ENCODE assay signal across 9 mouse cellular contexts in genomic region chr1:36368112-36368968, GRCm38 (mm10). TPM values are rescaled to one million over a fixed set of nuclear protein-coding genes. Genes with fewer than 3 reads are reported as not detected.
A peak's percentile ranks its signal among the peaks of the same experiment; 100 is the strongest.
DNase-seq lines count a peak whose midpoint lies in the region; ATAC-seq and TF ChIP-seq lines count a peak whose summit lies in the region.
"Had no signal": no experiment of that assay in that cellular context is flagged by ENCODE, and none has a peak within 500 bp of the region (broad histone marks: within the 10 kb centered on the region; RNA-seq: fewer than 3 reads in every experiment).

No protein-coding gene starts in this region.

- TF ChIP-seq POLR2A in embryonic fibroblast, embryonic 13.5 days (IDR thresholded peaks at IDR 0.05; ENCODE audit: low read depth, low read length): no peak

- peak overlapping the region; percentile 91 for H3K9ac ChIP-seq in heart, postnatal 0 days (replicated peaks; ENCODE audit: low read depth, low read length)

- ATAC-seq in heart, postnatal 0 days (ENCODE audit: insufficient read depth, low read depth): peak; percentile 85

- no peak for TF ChIP-seq CTCF in embryonic fibroblast, embryonic 13.5 days (IDR thresholded peaks at IDR 0.05; ENCODE audit: borderline replicate concordance, insufficient read depth, low read length)
- TF ChIP-seq CTCF in heart, postnatal 0 days (IDR thresholded peaks at IDR 0.05; ENCODE audit: low read depth): no peak

- 3% methylated on average over 55 of the region's 55 CpGs for WGBS in heart, postnatal 0 days

- H3K4me2 ChIP-seq in heart, postnatal 0 days (ENCODE audit: low read depth, low read length): peak overlapping the region; percentile 67

- peaks cover 21% of the 10 kb centered on the region for H3K36me3 ChIP-seq in heart, postnatal 0 days (replicated peaks; ENCODE audit: control insufficient read depth, insufficient read depth, low read length)

- peak overlapping the region; percentile 96 for H3K4me3 ChIP-seq in embryonic fibroblast, embryonic 13.5 days (ENCODE audit: insufficient read depth, low read length)
- H3K4me3 ChIP-seq in heart, postnatal 0 days (ENCODE audit: low read depth, low read length): peak overlapping the region; percentile 85

- H3K4me1 ChIP-seq in embryonic fibroblast, embryonic 13.5 days (ENCODE audit: control insufficient read depth, insufficient read depth, low read length): 0 out of 2 replicates have a peak, but pooled peaks cover 4% of the 10 kb centered on the region
- peaks cover 13% of the 10 kb centered on the region for H3K4me1 ChIP-seq in heart, postnatal 0 days (ENCODE audit: control insufficient read depth, insufficient read depth)

- no peak for TF ChIP-seq EP300 in heart, postnatal 0 days (IDR thresholded peaks at IDR 0.05; ENCODE audit: low read depth)

- no peaks in the 10 kb centered on the region for H3K9me3 ChIP-seq in heart, postnatal 0 days (replicated peaks; ENCODE audit: control insufficient read depth, low read length)

- no peaks in the 10 kb centered on the region for H3K27me3 ChIP-seq in heart, postnatal 0 days (ENCODE audit: control insufficient read depth, insufficient read depth, low read length)

- no peak overlapping the region for H3K27ac ChIP-seq in embryonic fibroblast, embryonic 13.5 days (ENCODE audit: insufficient read depth, low read length)
- H3K27ac ChIP-seq in heart, postnatal 0 days (ENCODE audit: low read depth): peak overlapping the region; percentile 81

- peak; percentile 36 for DNase-seq in embryo, embryonic 10 days (ENCODE audit: low spot score)
- no peak for DNase-seq in embryo, embryonic 11 days
- DNase-seq in adrenal gland, adult (ENCODE audit: inconsistent age in 2 of 2, low spot score in 1 of 2): peak; percentile 85 to 96
- peak; percentile 17 for DNase-seq in heart, postnatal 0 days (ENCODE audit: low spot score)
- peak; percentile 50 for DNase-seq in kidney, postnatal 14 days
- DNase-seq in lung, postnatal 10 days: peak; percentile 69
- peak; percentile 49 for DNase-seq in retina, embryonic 14.5 days (ENCODE audit: low spot score)

RNA-seq across cellular contexts. Expression of gene Kansl3, which starts 0.6 kb away (rescaled TPM):
- polyA plus RNA-seq in embryonic fibroblast, embryonic 13.5 days (2011; ENCODE audit: insufficient read length, low read depth, missing spikeins): 38.2 and 47.9 TPM in 2 replicates
- 46.3 and 57.4 TPM in 2 replicates for total RNA-seq in heart, postnatal 0 days (2014; rRNA removed; ENCODE audit: low replicate concordance)
- polyA plus RNA-seq in heart, postnatal 0 days (2015; fragmentation: Nextera tagmentation; extraction: Ambion mirVana): 26.5 and 29.7 TPM in 2 replicates

RNA-seq across cellular contexts. Expression of gene Fer1l5, which starts 3.8 kb away (rescaled TPM):
- not detected in 2 replicates for polyA plus RNA-seq in embryonic fibroblast, embryonic 13.5 days (2011; ENCODE audit: insufficient read length, low read depth, missing spikeins)
- total RNA-seq in heart, postnatal 0 days (2014; rRNA removed; ENCODE audit: low replicate concordance): not detected in 2 replicates
- polyA plus RNA-seq in heart, postnatal 0 days (2015; fragmentation: Nextera tagmentation; extraction: Ambion mirVana): 0.14 and 0.20 TPM in 2 replicates
- total RNA-seq: left cerebral cortex, postnatal 14 days had no signal
